Mouse (Mus musculus): ENCODE measurements around the gene Atxn1.

DNA sequence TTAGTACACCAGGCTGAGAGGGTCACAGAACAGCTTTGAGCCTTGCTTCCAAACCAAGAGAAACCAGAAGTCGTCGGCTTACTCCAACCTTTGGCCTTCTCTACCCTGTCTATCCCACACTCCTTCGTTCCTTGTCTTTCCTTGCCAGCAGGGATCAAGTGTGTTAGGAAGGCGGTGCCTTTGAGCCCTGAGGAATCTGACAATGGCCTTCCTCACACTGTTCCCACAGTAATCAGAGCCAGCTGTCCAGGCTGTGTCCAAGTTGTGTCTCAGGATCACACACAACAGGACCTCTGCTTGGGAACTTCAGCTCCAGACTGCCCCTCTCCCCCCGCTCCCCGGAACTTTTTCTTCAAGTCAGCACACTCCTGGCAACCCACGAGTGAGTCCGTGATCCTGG is 215.6 kb downstream of the Atxn1 start:
- TF ChIP-seq CTCF (IDR thresholded peaks at IDR 0.05; ENCODE audit: insufficient read depth, low read length) (no peak), POLR2A (IDR thresholded peaks at IDR 0.05; ENCODE audit: borderline replicate concordance, extremely low read depth, low read depth, low read length) (no peak)

Data from lung, adult 2 months (tissue).